Mouse (Mus musculus) stomach, postnatal 0 days (tissue): Measurements from ENCODE around the gene Son.

Experiments
- CTCF ChIP-seq: IDR thresholded peaks from 2 replicates; pipeline ENCODE4 v1.5.1; 2016; ENCODE audit warnings: antibody characterized with exemption, low read depth, mild to moderate bottlenecking, moderate library complexity
- EP300 ChIP-seq: optimal IDR thresholded peaks from 2 replicates; pipeline ENCODE3; 2016; ENCODE audit warnings: antibody characterized with exemption

DNA sequence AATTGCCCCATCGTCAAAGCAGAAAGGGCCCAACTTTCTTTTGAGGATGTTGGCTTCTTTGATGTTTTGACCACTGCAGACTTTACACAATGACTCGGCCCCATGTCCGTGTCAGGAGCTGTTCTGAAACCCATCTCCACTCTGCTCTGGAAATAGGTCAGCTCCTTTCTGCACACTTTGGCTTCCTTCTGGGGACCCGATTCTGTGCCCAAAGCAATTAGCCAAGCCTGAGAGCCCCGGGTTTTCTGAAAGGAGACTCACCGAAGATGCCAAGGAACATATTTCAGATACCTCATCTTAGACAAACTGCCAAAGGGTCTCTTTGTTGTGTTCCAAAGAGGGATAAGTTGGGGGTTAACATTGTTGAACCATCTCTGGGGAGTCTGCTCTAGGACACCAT is 32.8 kb upstream of the Son start:
- TF ChIP-seq CTCF (no peak), EP300 (no peak)
